ENCODE assay signal across 9 mouse cellular contexts in genomic region chr11:103285951-103286350, GRCm38 (mm10). TPM values are rescaled to one million over a fixed set of nuclear protein-coding genes. Genes with fewer than 3 reads are reported as not detected.
A peak's percentile ranks its signal among the peaks of the same experiment; 100 is the strongest.
DNase-seq lines count a peak whose midpoint lies in the region; ATAC-seq and TF ChIP-seq lines count a peak whose summit lies in the region.
"Had no signal": no experiment of that assay in that cellular context is flagged by ENCODE, and none has a peak within 500 bp of the region (broad histone marks: within the 10 kb centered on the region; RNA-seq: fewer than 3 reads in every experiment).

No protein-coding gene starts in this region.

- no peak for TF ChIP-seq EP300 in heart, adult 2 months (IDR thresholded peaks at IDR 0.05; ENCODE audit: insufficient read depth, low read depth, low read length)

- peak; percentile 52 to 58 for DNase-seq in heart, adult 2 months
- no peak for DNase-seq in heart, adult 8-10 months (ENCODE audit: low spot score)
- no peak for DNase-seq in embryonic facial prominence, embryonic 14.5 days (ENCODE audit: low spot score)
- no peak for DNase-seq in forebrain, embryonic 14.5 days (ENCODE audit: low spot score)
- DNase-seq: thymus, postnatal 4 days had no signal

- intact Hi-C loops in heart, adult 2 months (cut with DNase I), result no loop called here

- WGBS in heart, adult 2 months, result 31% methylated on average over 6 of the region's 6 CpGs
- 29% methylated on average over 5 of the region's 6 CpGs for WGBS in embryonic facial prominence, embryonic 14.5 days
- 30% methylated on average over 6 of the region's 6 CpGs for WGBS in intestine, embryonic 16.5 days
- 21% methylated on average over 6 of the region's 6 CpGs for WGBS in lung, embryonic 16.5 days
- WGBS in forebrain, embryonic 14.5 days, result 60% methylated on average over 6 of the region's 6 CpGs
- 68% methylated on average over 6 of the region's 6 CpGs for whole genome bisulfite sequencing in neural tube, embryonic 15.5 days

- ATAC-seq in embryonic facial prominence, embryonic 14.5 days (ENCODE audit: low read depth), result 0 out of 2 replicates have a peak, but pooled peaks have one; percentile 41
- ATAC-seq in intestine, embryonic 16.5 days, result 0 out of 2 replicates have a peak, but pooled peaks have one; percentile 36
- ATAC-seq in lung, embryonic 16.5 days (ENCODE audit: low read depth), result peak; percentile 89
- ATAC-seq in forebrain, embryonic 14.5 days, result no peak
- no peak for ATAC-seq in neural tube, embryonic 15.5 days (ENCODE audit: low FRiP score)
- no peak for ATAC-seq in activated CD4-positive, CD25-positive, alpha-beta regulatory T cell, adult 4 months

- H3K9me3 ChIP-seq in embryonic facial prominence, embryonic 14.5 days (ENCODE audit: control insufficient read depth, low read length), result no peaks in the 10 kb centered on the region
- H3K9me3 ChIP-seq in intestine, embryonic 16.5 days (ENCODE audit: control insufficient read depth, low read length), result no peaks in the 10 kb centered on the region
- no peaks in the 10 kb centered on the region for H3K9me3 ChIP-seq in lung, embryonic 16.5 days (ENCODE audit: control insufficient read depth, low read length)
- H3K9me3 ChIP-seq in forebrain, embryonic 14.5 days (replicated peaks; ENCODE audit: control insufficient read depth, low read length), result no peaks in the 10 kb centered on the region
- no peaks in the 10 kb centered on the region for H3K9me3 ChIP-seq in neural tube, embryonic 15.5 days (replicated peaks)

- H3K27me3 ChIP-seq in heart, adult 2 months (ENCODE audit: control insufficient read depth, insufficient read depth, low read length), result no peaks in the 10 kb centered on the region
- no peaks in the 10 kb centered on the region for H3K27me3 ChIP-seq in embryonic facial prominence, embryonic 14.5 days (replicated peaks; ENCODE audit: control insufficient read depth, insufficient read depth, low read length)
- no peaks in the 10 kb centered on the region for H3K27me3 ChIP-seq in intestine, embryonic 16.5 days (replicated peaks; ENCODE audit: control insufficient read depth, insufficient read depth, low read length)
- no peaks in the 10 kb centered on the region for H3K27me3 ChIP-seq in lung, embryonic 16.5 days (ENCODE audit: control insufficient read depth, insufficient read depth, low read depth, low read length)
- no peaks in the 10 kb centered on the region for H3K27me3 ChIP-seq in forebrain, embryonic 14.5 days (replicated peaks; ENCODE audit: control insufficient read depth, insufficient read depth, low read length)
- no peaks in the 10 kb centered on the region for H3K27me3 ChIP-seq in neural tube, embryonic 15.5 days (replicated peaks)

- H3K79me2 ChIP-seq in heart, adult 2 months (replicated peaks; ENCODE audit: control insufficient read depth, insufficient read depth, low read length), result no peaks in the 10 kb centered on the region

- H3K4me1 ChIP-seq in heart, adult 2 months (ENCODE audit: control insufficient read depth, insufficient read depth, low read length), result peaks cover 13% of the 10 kb centered on the region
- peaks cover 13% of the 10 kb centered on the region; the same call in 1 of the 2 replicates for H3K4me1 ChIP-seq in embryonic facial prominence, embryonic 14.5 days (ENCODE audit: control insufficient read depth, insufficient read depth, low read length)
- H3K4me1 ChIP-seq in intestine, embryonic 16.5 days (ENCODE audit: control insufficient read depth, insufficient read depth, low read length), result peaks cover 3% of the 10 kb centered on the region; the same call in 1 of the 2 replicates
- peaks cover 2% of the 10 kb centered on the region; the same call in 1 of the 2 replicates for H3K4me1 ChIP-seq in lung, embryonic 16.5 days (replicated peaks; ENCODE audit: control insufficient read depth, insufficient read depth, low read length)
- no peaks in the 10 kb centered on the region for H3K4me1 ChIP-seq in forebrain, embryonic 14.5 days (ENCODE audit: control insufficient read depth, insufficient read depth, low read length)
- H3K4me1 ChIP-seq in neural tube, embryonic 15.5 days, result no peaks in the 10 kb centered on the region

- no peaks in the 10 kb centered on the region; the same call in 1 of the 2 replicates for H3K36me3 ChIP-seq in heart, adult 2 months (ENCODE audit: control insufficient read depth, insufficient read depth, low read length)
- no peaks in the 10 kb centered on the region for H3K36me3 ChIP-seq in embryonic facial prominence, embryonic 14.5 days (ENCODE audit: control insufficient read depth, insufficient read depth, low read length)
- no peaks in the 10 kb centered on the region for H3K36me3 ChIP-seq in intestine, embryonic 16.5 days (ENCODE audit: control insufficient read depth, insufficient read depth, low read length)
- no peaks in the 10 kb centered on the region for H3K36me3 ChIP-seq in lung, embryonic 16.5 days (ENCODE audit: control insufficient read depth, insufficient read depth, low read length)
- no peaks in the 10 kb centered on the region for H3K36me3 ChIP-seq in forebrain, embryonic 14.5 days (ENCODE audit: control insufficient read depth, insufficient read depth, low read length)
- no peaks in the 10 kb centered on the region for H3K36me3 ChIP-seq in neural tube, embryonic 15.5 days

- no peak for TF ChIP-seq CTCF in heart, adult 2 months (IDR thresholded peaks at IDR 0.05)

- TF ChIP-seq POLR2A in heart, adult 2 months (IDR thresholded peaks at IDR 0.05; ENCODE audit: insufficient read depth, low read depth, low read length), result no peak

- H3K9ac ChIP-seq in heart, adult 2 months (ENCODE audit: low read depth, low read length), result 0 out of 2 replicates have a peak overlapping the region, but pooled peaks have one; percentile 20
- no peak overlapping the region for H3K9ac ChIP-seq in embryonic facial prominence, embryonic 14.5 days (ENCODE audit: low read depth, low read length)
- H3K9ac ChIP-seq in intestine, embryonic 16.5 days (ENCODE audit: low read depth, low read length), result no peak overlapping the region
- 0 out of 2 replicates have a peak overlapping the region, but pooled peaks have one; percentile 2 for H3K9ac ChIP-seq in lung, embryonic 16.5 days (ENCODE audit: low read length)
- H3K9ac ChIP-seq in forebrain, embryonic 14.5 days (ENCODE audit: low read length), result no peak overlapping the region
- H3K9ac ChIP-seq in neural tube, embryonic 15.5 days (replicated peaks), result no peak overlapping the region

- no peak overlapping the region for H3K4me2 ChIP-seq in embryonic facial prominence, embryonic 14.5 days (ENCODE audit: low read depth, low read length)
- no peak overlapping the region for H3K4me2 ChIP-seq in intestine, embryonic 16.5 days (ENCODE audit: low read depth, low read length)
- no peak overlapping the region for H3K4me2 ChIP-seq in lung, embryonic 16.5 days (ENCODE audit: low read depth, low read length)
- H3K4me2 ChIP-seq in forebrain, embryonic 14.5 days (ENCODE audit: low read length), result no peak overlapping the region
- H3K4me2 ChIP-seq in neural tube, embryonic 15.5 days, result no peak overlapping the region

- H3K27ac ChIP-seq in heart, adult 2 months, result peak overlapping the region; percentile 58
- 0 out of 2 replicates have a peak overlapping the region, but pooled peaks have one; percentile 1 for H3K27ac ChIP-seq in embryonic facial prominence, embryonic 14.5 days (replicated peaks; ENCODE audit: low read depth, low read length)
- peak overlapping the region; percentile 57 for H3K27ac ChIP-seq in intestine, embryonic 16.5 days (ENCODE audit: low read length)
- H3K27ac ChIP-seq in lung, embryonic 16.5 days (ENCODE audit: low read length), result peak overlapping the region; percentile 72
- no peak overlapping the region for H3K27ac ChIP-seq in forebrain, embryonic 14.5 days (ENCODE audit: low read depth, low read length)
- no peak overlapping the region for H3K27ac ChIP-seq in neural tube, embryonic 15.5 days (replicated peaks)

- H3K4me3 ChIP-seq in heart, adult 2 months, result no peak overlapping the region
- no peak overlapping the region for H3K4me3 ChIP-seq in embryonic facial prominence, embryonic 14.5 days (ENCODE audit: low read depth, low read length)
- H3K4me3 ChIP-seq in intestine, embryonic 16.5 days (ENCODE audit: low read length), result no peak overlapping the region
- no peak overlapping the region for H3K4me3 ChIP-seq in lung, embryonic 16.5 days (ENCODE audit: low read length)
- no peak overlapping the region for H3K4me3 ChIP-seq in forebrain, embryonic 14.5 days (ENCODE audit: low read depth, low read length)
- no peak overlapping the region for H3K4me3 ChIP-seq in neural tube, embryonic 15.5 days (replicated peaks)

RNA-seq across cellular contexts. Expression of gene Map3k14, which starts 18.7 kb away (rescaled TPM):
- total RNA-seq in heart, adult 2 months (2021), result 1 to 10 TPM; 3.0 to 3.4 TPM
- polyA plus RNA-seq in heart, adult 2 months (2012; rRNA removed), result 3.7 and 4.5 TPM in 2 replicates
- 1 to 10 TPM; 2.7 to 3.9 (median 3.6) TPM for total RNA-seq in heart, adult 8-10 months (2022)
- 4.6 and 5.1 TPM in 2 replicates for polyA plus RNA-seq in embryonic facial prominence, embryonic 14.5 days (2014; fragmentation: Nextera tagmentation; extraction: Ambion mirVana)
- 3.1 TPM in 2 replicates for polyA plus RNA-seq in intestine, embryonic 16.5 days (2015; fragmentation: Nextera tagmentation; extraction: Ambion mirVana)
- polyA plus RNA-seq in lung, embryonic 16.5 days (2015; fragmentation: Nextera tagmentation; extraction: Ambion mirVana), result 3.7 and 4.5 TPM in 2 replicates
- polyA plus RNA-seq in forebrain, embryonic 14.5 days (2014; fragmentation: Nextera tagmentation; extraction: Ambion mirVana), result 1.7 and 2.7 TPM in 2 replicates
- 3.8 and 5.7 TPM in 2 replicates for polyA plus RNA-seq in neural tube, embryonic 15.5 days (2015; fragmentation: Nextera tagmentation; extraction: Ambion mirVana)
- polyA plus RNA-seq in activated CD4-positive, CD25-positive, alpha-beta regulatory T cell, adult 4 months (2017; shearing (Covaris generic)), result 10 to 100 TPM; 22.0 to 28.9 TPM

Comparison
In these comparisons a context has a peak if more than half of its experiments do, and no peak if none do; other contexts are left out.
1. DNase-seq: peak in heart, adult 2 months (2 of 2); none in heart, adult 8-10 months (single experiment), embryonic facial prominence, embryonic 14.5 days (single experiment) and forebrain, embryonic 14.5 days (single experiment).
2. H3K27ac ChIP-seq: peak in heart, adult 2 months (single experiment), embryonic facial prominence, embryonic 14.5 days (single experiment), intestine, embryonic 16.5 days (single experiment) and lung, embryonic 16.5 days (single experiment); none in forebrain, embryonic 14.5 days (single experiment) and neural tube, embryonic 15.5 days (single experiment).
3. H3K9ac ChIP-seq: peak in heart, adult 2 months (single experiment) and lung, embryonic 16.5 days (single experiment); none in embryonic facial prominence, embryonic 14.5 days (single experiment), intestine, embryonic 16.5 days (single experiment), forebrain, embryonic 14.5 days (single experiment) and neural tube, embryonic 15.5 days (single experiment).
4. ATAC-seq: peak in embryonic facial prominence, embryonic 14.5 days (single experiment), intestine, embryonic 16.5 days (single experiment) and lung, embryonic 16.5 days (single experiment); none in forebrain, embryonic 14.5 days (single experiment), neural tube, embryonic 15.5 days (single experiment) and activated CD4-positive, CD25-positive, alpha-beta regulatory T cell, adult 4 months (single experiment).